10 mouse cellular contexts compared by ENCODE assay signal in genomic region chr8:77444166-77444870, GRCm38 (mm10).
DNase-seq lines count a peak whose midpoint lies in the region; ATAC-seq and TF ChIP-seq lines count a peak whose summit lies in the region.
"Had no signal": no experiment of that assay in that cellular context is flagged by ENCODE, and none has a peak within 500 bp of the region (broad histone marks: within the 10 kb centered on the region; RNA-seq: fewer than 3 reads in every experiment).

No protein-coding gene starts in this region.

- peak; percentile 30 to 42 for DNase-seq in left cerebral cortex, postnatal 36 days (ENCODE audit: low spot score in 2 of 2)
- no peak for DNase-seq in left cerebral cortex, adult 11 months (ENCODE audit: low spot score)
- DNase-seq in cerebellum, adult 2 months: peak; percentile 72 to 82
- peak; percentile 38 to 62 for DNase-seq in lung, postnatal 4 days
- no peak for DNase-seq in spleen, adult 12 weeks (ENCODE audit: low spot score)
- no peak for DNase-seq in retina, postnatal 1 day

- H3K4me2 ChIP-seq in heart, embryonic 12.5 days: peak overlapping the region; percentile 44
- H3K4me2 ChIP-seq in hindbrain, embryonic 16.5 days (ENCODE audit: low read length): no peak overlapping the region

- H3K4me3 ChIP-seq in cerebellum, adult 2 months (replicated peaks; ENCODE audit: insufficient read depth, low read depth, low read length): no peak overlapping the region
- no peak overlapping the region for H3K4me3 ChIP-seq in heart, embryonic 12.5 days
- H3K4me3 ChIP-seq in hindbrain, embryonic 16.5 days (ENCODE audit: low read length): no peak overlapping the region
- H3K4me3 ChIP-seq: erythroblast, embryonic 14.5 days had no signal

- peaks cover 30% of the 10 kb centered on the region for H3K36me3 ChIP-seq in heart, embryonic 12.5 days
- H3K36me3 ChIP-seq in hindbrain, embryonic 16.5 days (ENCODE audit: control insufficient read depth, insufficient read depth, low read length): no peaks in the 10 kb centered on the region

- H3K9ac ChIP-seq in heart, embryonic 12.5 days: no peak overlapping the region
- H3K9ac ChIP-seq in hindbrain, embryonic 16.5 days (ENCODE audit: low read depth, low read length): no peak overlapping the region
- H3K9ac ChIP-seq: liver, embryonic 14.5 days had no signal

- H3K27ac ChIP-seq in cerebellum, adult 2 months (ENCODE audit: insufficient read depth, low read length): no peak overlapping the region
- peak overlapping the region; percentile 84 for H3K27ac ChIP-seq in heart, embryonic 12.5 days (ENCODE audit: poor library complexity, severe bottlenecking)
- no peak overlapping the region for H3K27ac ChIP-seq in hindbrain, embryonic 16.5 days (ENCODE audit: low read depth, low read length)
- H3K27ac ChIP-seq: liver, embryonic 14.5 days had no signal

- no peaks in the 10 kb centered on the region for H3K27me3 ChIP-seq in cerebellum, adult 2 months (ENCODE audit: control insufficient read depth, insufficient read depth, low read length)
- no peaks in the 10 kb centered on the region for H3K27me3 ChIP-seq in heart, embryonic 12.5 days (replicated peaks)
- no peaks in the 10 kb centered on the region for H3K27me3 ChIP-seq in hindbrain, embryonic 16.5 days (replicated peaks; ENCODE audit: control insufficient read depth, insufficient read depth, low read length)

- intact Hi-C loops in left cerebral cortex, postnatal 36 days (cut with DNase I): no loop called here

- ATAC-seq in heart, embryonic 12.5 days (ENCODE audit: insufficient number of reproducible peaks, low FRiP score): peak; percentile 55; the same call in 1 of the 2 replicates
- no peak for ATAC-seq in hindbrain, embryonic 16.5 days

- no peak for TF ChIP-seq CTCF in cerebellum, adult 2 months (IDR thresholded peaks at IDR 0.05; ENCODE audit: borderline replicate concordance, insufficient read depth, low read depth, low read length)

- H3K4me1 ChIP-seq in cerebellum, adult 2 months (ENCODE audit: control insufficient read depth, insufficient read depth, low read length): peaks cover 3% of the 10 kb centered on the region
- peaks cover 21% of the 10 kb centered on the region for H3K4me1 ChIP-seq in heart, embryonic 12.5 days (replicated peaks)
- no peaks in the 10 kb centered on the region for H3K4me1 ChIP-seq in hindbrain, embryonic 16.5 days (ENCODE audit: control insufficient read depth, insufficient read depth, low read depth, low read length)

- TF ChIP-seq POLR2A in cerebellum, adult 2 months (IDR thresholded peaks at IDR 0.05; ENCODE audit: borderline replicate concordance, insufficient read depth, low read length): no peak

- H3K9me3 ChIP-seq in heart, embryonic 12.5 days (replicated peaks): peaks cover 35% of the 10 kb centered on the region
- H3K9me3 ChIP-seq in hindbrain, embryonic 16.5 days (ENCODE audit: control insufficient read depth, low read length): peaks cover 4% of the 10 kb centered on the region; the same call in 1 of the 2 replicates

- WGBS in cerebellum, adult 2 months: 46% methylated on average over 10 of the region's 10 CpGs
- WGBS in heart, embryonic 12.5 days: 65% methylated on average over 10 of the region's 10 CpGs
- WGBS in hindbrain, embryonic 16.5 days: 79% methylated on average over 10 of the region's 10 CpGs

Comparison
In these comparisons a context has a peak if more than half of its experiments do, and no peak if none do; other contexts are left out.
1. DNase-seq: peak in left cerebral cortex, postnatal 36 days (2 of 2), cerebellum, adult 2 months (2 of 2) and lung, postnatal 4 days (2 of 2); none in left cerebral cortex, adult 11 months (single experiment), spleen, adult 12 weeks (single experiment) and retina, postnatal 1 day (single experiment).